Mouse (Mus musculus): ENCODE data around the gene Nucb1. TPM values are rescaled to one million over a fixed set of nuclear protein-coding genes. Genes with fewer than 3 reads are reported as not detected.

Gene Nucb1
- polyA plus RNA-seq, 1 experiment from 2014 or later, result 199 TPM

GRCm38 (mm10) chr7:45454971-45455370 lies 55.2 kb downstream of the Nucb1 start:
- peaks cover 17% of the 10 kb centered on the region for H3K4me1 ChIP-seq (ENCODE audit: control insufficient read depth, insufficient read depth, low read length)
- H3K4me3 ChIP-seq (ENCODE audit: low read depth, low read length), result no peak overlapping the region
- H3K4me2 ChIP-seq (replicated peaks; ENCODE audit: low read depth, low read length), result no peak overlapping the region
- H3K36me3 ChIP-seq (ENCODE audit: control insufficient read depth, insufficient read depth, low read length), result peaks cover 32% of the 10 kb centered on the region
- no peak for ATAC-seq (ENCODE audit: insufficient number of reproducible peaks, insufficient read depth, low FRiP score, low read depth)
- no peaks in the 10 kb centered on the region for H3K27me3 ChIP-seq (ENCODE audit: control insufficient read depth, insufficient read depth, low read length)
- no peak overlapping the region for H3K9ac ChIP-seq (replicated peaks; ENCODE audit: low read depth, low read length)
- H3K27ac ChIP-seq (ENCODE audit: low read length), result no peak overlapping the region
- WGBS, result 89% methylated on average over 15 of the region's 15 CpGs
- H3K9me3 ChIP-seq (ENCODE audit: control insufficient read depth, low read depth, low read length), result no peaks in the 10 kb centered on the region

DNA sequence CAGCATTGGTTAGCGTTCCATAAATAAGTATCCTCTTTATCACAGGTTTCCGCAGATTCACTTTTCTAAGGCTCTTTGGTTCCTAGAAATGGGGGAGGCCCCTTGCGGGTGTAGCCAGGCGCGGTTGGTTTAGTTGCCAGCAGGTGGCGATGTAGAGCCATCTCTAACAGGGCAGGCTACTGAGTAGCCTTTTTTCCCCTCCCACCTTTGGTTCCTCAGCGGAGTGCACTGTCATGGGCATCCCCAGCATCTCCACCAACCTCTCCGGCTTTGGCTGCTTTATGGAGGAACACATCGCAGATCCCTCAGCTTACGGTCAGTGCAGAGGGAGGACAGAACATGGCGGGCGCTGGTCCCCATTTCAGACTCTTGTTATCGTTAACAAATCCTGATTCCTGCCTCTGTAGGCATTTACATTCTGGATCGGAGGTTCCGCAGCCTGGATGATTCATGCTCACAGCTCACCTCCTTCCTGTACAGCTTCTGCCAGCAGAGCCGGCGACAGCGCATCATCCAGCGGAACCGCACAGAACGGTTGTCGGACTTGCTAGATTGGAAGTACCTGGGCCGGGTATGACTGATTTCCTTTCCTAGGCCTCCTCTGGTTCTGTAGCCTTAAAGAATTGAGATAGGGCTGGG lies 58.7 kb downstream of the Nucb1 start:
- Histone ChIP-seq H3K36me3 (ENCODE audit: control insufficient read depth, insufficient read depth, low read length) (peaks cover 31% of the 10 kb centered on the region), H3K4me1 (ENCODE audit: control insufficient read depth, insufficient read depth, low read length) (no peaks in the 10 kb centered on the region), H3K27ac (ENCODE audit: low read length) (no peak overlapping the region), H3K4me3 (ENCODE audit: low read depth, low read length) (no peak overlapping the region), H3K9me3 (ENCODE audit: control insufficient read depth, low read depth, low read length) (no peaks in the 10 kb centered on the region), H3K4me2 (replicated peaks; ENCODE audit: low read depth, low read length) (no peak overlapping the region), H3K27me3 (ENCODE audit: control insufficient read depth, insufficient read depth, low read length) (no peaks in the 10 kb centered on the region), H3K9ac (replicated peaks; ENCODE audit: low read depth, low read length) (no peak overlapping the region)
- WGBS, result 55% methylated on average over 23 of the region's 23 CpGs
- ATAC-seq (ENCODE audit: insufficient number of reproducible peaks, insufficient read depth, low FRiP score, low read depth), result peak; percentile 73; the same call in 1 of the 2 replicates

DNA sequence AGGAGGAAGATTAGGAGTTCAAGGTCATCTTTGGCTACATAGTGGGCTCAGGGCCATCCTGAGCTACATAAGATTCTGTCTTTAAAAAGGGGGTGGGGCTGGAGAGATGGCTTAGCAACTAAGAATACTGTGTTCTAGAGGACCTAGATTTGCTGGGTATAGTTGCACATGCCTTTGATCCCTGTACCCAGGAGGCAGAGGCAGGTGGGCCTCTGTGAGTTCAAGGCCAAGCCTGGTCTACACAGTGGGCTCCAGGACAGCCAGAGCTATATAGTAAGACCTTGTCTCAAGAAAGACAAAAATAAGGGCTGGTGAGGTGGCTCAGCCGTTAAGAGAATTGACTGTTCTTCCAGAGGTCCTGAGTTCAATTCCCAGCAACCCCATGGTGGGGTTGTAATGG lies 60.2 kb downstream of the Nucb1 start:
- Histone ChIP-seq H3K27me3 (ENCODE audit: control insufficient read depth, insufficient read depth, low read length) (no peaks in the 10 kb centered on the region), H3K27ac (ENCODE audit: low read length) (no peak overlapping the region), H3K36me3 (ENCODE audit: control insufficient read depth, insufficient read depth, low read length) (peaks cover 37% of the 10 kb centered on the region), H3K4me1 (ENCODE audit: control insufficient read depth, insufficient read depth, low read length) (no peaks in the 10 kb centered on the region), H3K9me3 (ENCODE audit: control insufficient read depth, low read depth, low read length) (no peaks in the 10 kb centered on the region), H3K4me2 (replicated peaks; ENCODE audit: low read depth, low read length) (no peak overlapping the region), H3K4me3 (ENCODE audit: low read depth, low read length) (no peak overlapping the region), H3K9ac (replicated peaks; ENCODE audit: low read depth, low read length) (no peak overlapping the region)
- WGBS, result 93% methylated on average over 1 of the region's 1 CpGs
- ATAC-seq (ENCODE audit: insufficient number of reproducible peaks, insufficient read depth, low FRiP score, low read depth), result no peak

DNA sequence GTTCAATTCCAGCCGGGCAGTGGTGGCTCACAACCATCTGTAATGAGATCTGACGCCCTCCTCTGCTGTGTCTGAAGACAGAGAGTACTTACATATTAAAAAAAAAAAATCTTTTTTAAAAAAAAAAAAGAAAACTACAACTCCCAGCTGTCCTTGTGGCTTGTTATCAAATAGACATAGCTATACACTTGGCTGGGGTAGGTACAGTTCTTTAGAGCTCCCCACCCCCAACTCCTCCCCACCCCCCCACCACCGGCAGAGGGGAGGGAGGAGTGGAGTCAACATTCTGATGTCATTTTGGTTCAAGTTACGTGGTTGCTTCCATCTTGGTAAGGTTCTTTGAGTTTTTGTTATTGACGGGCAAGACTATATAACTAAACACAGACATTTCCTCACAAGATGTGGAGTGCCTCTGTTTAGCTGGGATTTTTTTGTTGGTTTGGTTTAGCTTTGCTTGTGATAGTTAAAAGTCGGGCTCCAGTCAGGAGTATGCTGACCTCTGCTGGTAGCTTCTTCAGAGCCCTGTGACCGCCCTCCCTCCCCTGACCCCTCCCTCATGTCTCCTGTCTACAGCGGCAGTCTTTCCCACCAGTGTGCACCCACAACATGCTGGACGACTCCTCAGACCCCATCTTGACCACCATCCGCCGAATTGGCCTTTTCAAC lies 62.7 kb downstream of the Nucb1 start:
- peaks cover 40% of the 10 kb centered on the region; the same call in 1 of the 2 replicates for H3K36me3 ChIP-seq (ENCODE audit: control insufficient read depth, insufficient read depth, low read length)
- no peaks in the 10 kb centered on the region for H3K9me3 ChIP-seq (ENCODE audit: control insufficient read depth, low read depth, low read length)
- H3K4me1 ChIP-seq (ENCODE audit: control insufficient read depth, insufficient read depth, low read length), result no peaks in the 10 kb centered on the region
- H3K4me3 ChIP-seq (ENCODE audit: low read depth, low read length), result no peak overlapping the region
- no peak overlapping the region for H3K9ac ChIP-seq (replicated peaks; ENCODE audit: low read depth, low read length)
- H3K27ac ChIP-seq (ENCODE audit: low read length), result no peak overlapping the region
- no peak overlapping the region for H3K4me2 ChIP-seq (replicated peaks; ENCODE audit: low read depth, low read length)
- no peaks in the 10 kb centered on the region for H3K27me3 ChIP-seq (ENCODE audit: control insufficient read depth, insufficient read depth, low read length)
- 36% methylated on average over 11 of the region's 11 CpGs for WGBS
- no peak for ATAC-seq (ENCODE audit: insufficient number of reproducible peaks, insufficient read depth, low FRiP score, low read depth)

DNA sequence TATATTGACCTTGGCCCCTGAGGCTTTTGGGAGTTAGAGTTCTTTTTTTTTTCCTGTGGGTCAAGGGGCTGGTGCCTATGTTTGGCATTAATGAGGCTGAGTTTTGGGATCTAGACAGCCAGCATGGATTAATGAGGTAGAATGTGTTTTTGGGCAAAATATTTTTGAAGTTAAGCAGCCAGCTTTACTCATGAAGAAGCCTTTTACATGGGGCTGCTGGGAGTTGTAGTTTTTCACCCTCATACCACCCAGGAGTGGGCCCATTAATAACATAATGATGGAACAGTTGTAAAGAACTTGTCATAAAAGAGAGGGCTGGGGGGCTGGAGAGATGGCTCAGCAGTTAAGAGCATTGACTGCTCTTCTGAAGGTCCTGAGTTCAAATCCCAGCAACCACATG lies 63.6 kb downstream of the Nucb1 start:
- Histone ChIP-seq H3K4me2 (replicated peaks; ENCODE audit: low read depth, low read length) (no peak overlapping the region), H3K36me3 (ENCODE audit: control insufficient read depth, insufficient read depth, low read length) (peaks cover 39% of the 10 kb centered on the region; the same call in 1 of the 2 replicates), H3K27ac (ENCODE audit: low read length) (no peak overlapping the region), H3K4me1 (ENCODE audit: control insufficient read depth, insufficient read depth, low read length) (no peaks in the 10 kb centered on the region), H3K27me3 (ENCODE audit: control insufficient read depth, insufficient read depth, low read length) (no peaks in the 10 kb centered on the region), H3K9me3 (ENCODE audit: control insufficient read depth, low read depth, low read length) (no peaks in the 10 kb centered on the region), H3K9ac (replicated peaks; ENCODE audit: low read depth, low read length) (no peak overlapping the region), H3K4me3 (ENCODE audit: low read depth, low read length) (no peak overlapping the region)
- no peak for ATAC-seq (ENCODE audit: insufficient number of reproducible peaks, insufficient read depth, low FRiP score, low read depth)

DNA sequence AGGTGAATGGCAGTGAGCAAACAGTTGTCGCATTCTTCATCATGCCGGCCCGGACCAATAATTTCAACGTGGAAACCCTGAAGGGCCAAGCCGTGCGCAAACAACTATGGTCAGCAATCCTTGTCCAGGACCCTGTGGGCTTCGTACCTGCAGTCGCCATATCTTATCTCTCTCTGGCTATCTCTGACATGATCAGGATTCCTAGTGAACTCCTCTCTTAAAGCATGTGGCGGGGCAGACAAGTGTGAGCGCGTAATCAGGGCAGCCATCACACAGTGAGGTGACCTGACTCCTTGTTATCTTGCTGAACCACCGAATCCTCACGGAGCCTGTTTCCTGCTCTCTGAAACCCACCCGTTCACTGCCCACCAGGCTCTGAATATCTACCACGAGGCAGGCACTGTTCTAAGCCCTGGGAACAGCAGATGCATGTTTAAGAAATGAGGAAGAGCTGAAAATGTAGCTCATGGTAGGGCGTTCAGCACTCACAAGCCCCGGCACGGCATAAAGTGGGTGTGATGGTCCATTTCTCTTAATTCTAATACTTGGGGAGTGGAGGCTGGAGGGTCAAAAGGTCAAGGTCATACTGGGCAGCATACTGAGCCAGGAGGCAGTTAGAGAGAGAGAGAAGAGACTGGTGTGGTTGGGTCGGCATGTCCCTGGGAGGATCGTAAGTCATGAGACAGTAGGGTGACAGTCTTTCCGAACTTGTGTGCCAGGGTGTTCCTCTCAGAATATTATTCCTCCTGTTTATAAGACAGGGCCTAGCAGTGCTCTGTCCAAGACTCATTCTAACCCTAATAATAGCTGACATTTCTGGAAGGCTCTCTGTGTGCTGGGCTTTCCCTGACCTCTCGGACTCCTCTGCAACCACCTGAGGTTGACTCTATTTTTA lies 66.4 kb downstream of the Nucb1 start:
- H3K36me3 ChIP-seq (ENCODE audit: control insufficient read depth, insufficient read depth, low read length), result peaks cover 41% of the 10 kb centered on the region

More for the DNA sequence above, 66.4 kb downstream of the Nucb1 start:
- no peak overlapping the region for H3K4me2 ChIP-seq (replicated peaks; ENCODE audit: low read depth, low read length)
- no peak for ATAC-seq (ENCODE audit: insufficient number of reproducible peaks, insufficient read depth, low FRiP score, low read depth)
- 80% methylated on average over 22 of the region's 22 CpGs for WGBS
- H3K4me1 ChIP-seq (ENCODE audit: control insufficient read depth, insufficient read depth, low read length), result no peaks in the 10 kb centered on the region
- no peak overlapping the region for H3K9ac ChIP-seq (replicated peaks; ENCODE audit: low read depth, low read length)
- H3K27ac ChIP-seq (ENCODE audit: low read length), result no peak overlapping the region
- no peaks in the 10 kb centered on the region for H3K9me3 ChIP-seq (ENCODE audit: control insufficient read depth, low read depth, low read length)
- H3K4me3 ChIP-seq (ENCODE audit: low read depth, low read length), result no peak overlapping the region
- no peaks in the 10 kb centered on the region for H3K27me3 ChIP-seq (ENCODE audit: control insufficient read depth, insufficient read depth, low read length)

Small RNA genes within 50 kb of the gene (microRNA-seq; reads per million reads assigned to microRNA genes)
- gene Gm22133, result not detected

Other genes starting within 250 kb of the Nucb1 start
- not detected in 2 replicates for gene Slc6a21, start 232.9 kb downstream of the Nucb1 start, polyA plus RNA-seq (2014; fragmentation: Nextera tagmentation; extraction: Ambion mirVana)
- 18.3 and 23.5 TPM in 2 replicates for gene Trpm4, start 176.6 kb downstream of the Nucb1 start, polyA plus RNA-seq (2014; fragmentation: Nextera tagmentation; extraction: Ambion mirVana)
- gene Hrc, start 175.1 kb downstream of the Nucb1 start, polyA plus RNA-seq (2014; fragmentation: Nextera tagmentation; extraction: Ambion mirVana), result 0.78 and 1.8 TPM in 2 replicates
- gene Ppfia3, start 143.4 kb downstream of the Nucb1 start, polyA plus RNA-seq (2014; fragmentation: Nextera tagmentation; extraction: Ambion mirVana), result 5.2 and 6.1 TPM in 2 replicates
- gene Lin7b, start 139.8 kb downstream of the Nucb1 start, polyA plus RNA-seq (2014; fragmentation: Nextera tagmentation; extraction: Ambion mirVana), result 4.2 and 5.1 TPM in 2 replicates
- 118 and 124 TPM in 2 replicates for gene Snrnp70, start 114.7 kb downstream of the Nucb1 start, polyA plus RNA-seq (2014; fragmentation: Nextera tagmentation; extraction: Ambion mirVana)
- gene Kcna7, start 104.8 kb downstream of the Nucb1 start, polyA plus RNA-seq (2014; fragmentation: Nextera tagmentation; extraction: Ambion mirVana), result not detected in 2 replicates
- gene Ntf5, start 96.7 kb downstream of the Nucb1 start, polyA plus RNA-seq (2014; fragmentation: Nextera tagmentation; extraction: Ambion mirVana), result 4.1 and 4.5 TPM in 2 replicates
- gene Lhb, start 89.6 kb downstream of the Nucb1 start, polyA plus RNA-seq (2014; fragmentation: Nextera tagmentation; extraction: Ambion mirVana), result 0.52 TPM in 1 of 2 replicates, not detected in the other
- 32.7 and 35.3 TPM in 2 replicates for gene Gys1, start 75.6 kb downstream of the Nucb1 start, polyA plus RNA-seq (2014; fragmentation: Nextera tagmentation; extraction: Ambion mirVana)
- 132 and 135 TPM in 2 replicates for gene Ruvbl2, start 72.3 kb downstream of the Nucb1 start, polyA plus RNA-seq (2014; fragmentation: Nextera tagmentation; extraction: Ambion mirVana)
- 4,275 and 4,681 TPM in 2 replicates for gene Ftl1, start 50.5 kb downstream of the Nucb1 start, polyA plus RNA-seq (2014; fragmentation: Nextera tagmentation; extraction: Ambion mirVana)
- 67.1 and 83.9 TPM in 2 replicates for gene Bax, start 43.5 kb downstream of the Nucb1 start, polyA plus RNA-seq (2014; fragmentation: Nextera tagmentation; extraction: Ambion mirVana)
- 1.7 and 2.9 TPM in 2 replicates for gene Tulp2, start 28.5 kb downstream of the Nucb1 start, polyA plus RNA-seq (2014; fragmentation: Nextera tagmentation; extraction: Ambion mirVana)
- not detected in 2 replicates for gene Gm45808, start 23.6 kb downstream of the Nucb1 start, polyA plus RNA-seq (2014; fragmentation: Nextera tagmentation; extraction: Ambion mirVana)
- 2.7 and 3.4 TPM in 2 replicates for gene Dhdh, start 21.6 kb downstream of the Nucb1 start, polyA plus RNA-seq (2014; fragmentation: Nextera tagmentation; extraction: Ambion mirVana)
- gene Ppp1r15a, start 15.9 kb upstream of the Nucb1 start, polyA plus RNA-seq (2014; fragmentation: Nextera tagmentation; extraction: Ambion mirVana), result 12.7 and 18.3 TPM in 2 replicates
- gene Plekha4, start 15.9 kb upstream of the Nucb1 start, polyA plus RNA-seq (2014; fragmentation: Nextera tagmentation; extraction: Ambion mirVana), result 1.5 and 2.6 TPM in 2 replicates
- gene Hsd17b14, start 44.5 kb upstream of the Nucb1 start, polyA plus RNA-seq (2014; fragmentation: Nextera tagmentation; extraction: Ambion mirVana), result 1.8 and 1.9 TPM in 2 replicates
- 61.6 and 63.4 TPM in 2 replicates for gene Bcat2, start 59.7 kb upstream of the Nucb1 start, polyA plus RNA-seq (2014; fragmentation: Nextera tagmentation; extraction: Ambion mirVana)
- gene Fgf21, start 105.1 kb upstream of the Nucb1 start, polyA plus RNA-seq (2014; fragmentation: Nextera tagmentation; extraction: Ambion mirVana), result 0.36 and 0.55 TPM in 2 replicates
- gene Fut1, start 106.9 kb upstream of the Nucb1 start, polyA plus RNA-seq (2014; fragmentation: Nextera tagmentation; extraction: Ambion mirVana), result 0.63 and 0.78 TPM in 2 replicates
- 0.23 and 0.62 TPM in 2 replicates for gene Izumo1, start 111.4 kb upstream of the Nucb1 start, polyA plus RNA-seq (2014; fragmentation: Nextera tagmentation; extraction: Ambion mirVana)
- 6.2 and 7.8 TPM in 2 replicates for gene Rasip1, start 117.1 kb upstream of the Nucb1 start, polyA plus RNA-seq (2014; fragmentation: Nextera tagmentation; extraction: Ambion mirVana)
- gene Mamstr, start 129.6 kb upstream of the Nucb1 start, polyA plus RNA-seq (2014; fragmentation: Nextera tagmentation; extraction: Ambion mirVana), result 7.2 TPM in 2 replicates
- gene Fut2, start 156.0 kb upstream of the Nucb1 start, polyA plus RNA-seq (2014; fragmentation: Nextera tagmentation; extraction: Ambion mirVana), result 5.7 and 6.1 TPM in 2 replicates
- gene Ntn5, start 173.6 kb upstream of the Nucb1 start, polyA plus RNA-seq (2014; fragmentation: Nextera tagmentation; extraction: Ambion mirVana), result 0.67 and 1.0 TPM in 2 replicates
- 4.8 and 5.7 TPM in 2 replicates for gene Sec1, start 184.0 kb upstream of the Nucb1 start, polyA plus RNA-seq (2014; fragmentation: Nextera tagmentation; extraction: Ambion mirVana)
- 10.4 and 11.4 TPM in 2 replicates for gene Car11, start 189.4 kb upstream of the Nucb1 start, polyA plus RNA-seq (2014; fragmentation: Nextera tagmentation; extraction: Ambion mirVana)
- 6.4 and 6.7 TPM in 2 replicates for gene Dbp, start 194.7 kb upstream of the Nucb1 start, polyA plus RNA-seq (2014; fragmentation: Nextera tagmentation; extraction: Ambion mirVana)
- 1,227 and 1,272 TPM in 2 replicates for gene Rpl18, start 205.1 kb upstream of the Nucb1 start, polyA plus RNA-seq (2014; fragmentation: Nextera tagmentation; extraction: Ambion mirVana)
- 24.4 TPM in 2 replicates for gene Sphk2, start 207.6 kb upstream of the Nucb1 start, polyA plus RNA-seq (2014; fragmentation: Nextera tagmentation; extraction: Ambion mirVana)
- 3.1 and 4.1 TPM in 2 replicates for gene Fam83e, start 210.8 kb upstream of the Nucb1 start, polyA plus RNA-seq (2014; fragmentation: Nextera tagmentation; extraction: Ambion mirVana)
- gene Spaca4, start 215.4 kb upstream of the Nucb1 start, polyA plus RNA-seq (2014; fragmentation: Nextera tagmentation; extraction: Ambion mirVana), result 0.38 TPM in 1 of 2 replicates, not detected in the other

Data from stomach, embryonic 14.5 days (tissue).